Mouse (Mus musculus) lung, postnatal 0 days (tissue): ENCODE measurements at regions not wholly inside any gene's neighbourhood (a gene's known extent, or its start where the extent isn't known, plus 50 kb on each side); places are given as distances from the start of the nearest gene placed in this dataset.

Experiments
- CTCF ChIP-seq: IDR thresholded peaks from 2 replicates; pipeline ENCODE4 v1.5.1; 2016; ENCODE audit warnings: antibody characterized with exemption, mild to moderate bottlenecking
- EP300 ChIP-seq: IDR thresholded peaks from 2 replicates; pipeline ENCODE4 v1.6.1; 2016; ENCODE audit warnings: antibody characterized with exemption, mild to moderate bottlenecking, control low read depth

DNA sequence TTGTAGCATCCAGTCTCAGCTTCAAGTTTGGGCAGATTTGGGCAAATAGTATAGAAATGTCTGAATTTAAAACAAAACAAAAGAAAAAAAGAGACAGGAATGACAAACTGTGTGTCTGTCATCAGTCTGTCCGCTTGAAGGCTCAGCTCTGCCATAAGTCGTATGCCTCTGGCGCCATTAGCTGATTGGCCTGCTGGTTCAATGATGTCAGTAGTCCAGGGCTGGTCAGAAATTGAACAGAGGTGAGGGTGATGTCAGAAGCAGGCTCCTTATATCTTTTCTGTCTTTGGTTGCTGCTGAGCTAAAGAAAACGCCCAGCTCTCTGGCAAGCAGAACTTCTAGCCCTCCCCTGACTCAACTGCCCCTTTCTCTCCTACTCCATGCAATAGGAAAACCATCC is 253.9 kb upstream of the Tgfbr2 start:
- no peak for TF ChIP-seq CTCF
- no peak for TF ChIP-seq EP300
